Mouse (Mus musculus) hindbrain, embryonic 10.5 days (tissue): Measurements from ENCODE around the gene Atad3a. TPM values are rescaled to one million over a fixed set of nuclear protein-coding genes. Genes with fewer than 3 reads are reported as not detected.

Experiments used
- DNase-seq: peaks from one replicate; pipeline ENCODE4 v3.0.0-alpha.2; 2017; ENCODE audit warnings: low spot score
- H3K27ac ChIP-seq: fragments of 300-500 bp; sonication (generic); 2 replicates; pipeline ENCODE4 v1.5.1; 2016; ENCODE audit warnings: mild to moderate bottlenecking, moderate library complexity
- H3K27me3 ChIP-seq: fragments of 300-500 bp; sonication (generic); 2 replicates; pipeline ENCODE4 v1.6.1; 2016; ENCODE audit warnings: mild to moderate bottlenecking; ENCODE audit not compliant: poor library complexity, insufficient read depth, severe bottlenecking
- H3K36me3 ChIP-seq: fragments of 300-500 bp; sonication (generic); 2 replicates; pipeline ENCODE4 v1.6.1; 2016; ENCODE audit warnings: mild to moderate bottlenecking, moderate library complexity
- H3K4me1 ChIP-seq: fragments of 300-500 bp; sonication (generic); replicated peaks from 2 replicates; pipeline ENCODE4 v1.6.1; 2016; ENCODE audit warnings: mild to moderate bottlenecking
- H3K4me3 ChIP-seq: fragments of 300-500 bp; sonication (generic); 2 replicates; pipeline ENCODE4 v1.5.1; 2016; ENCODE audit warnings: mild to moderate bottlenecking, moderate library complexity
- H3K9me3 ChIP-seq: fragments of 300-500 bp; sonication (generic); 2 replicates; pipeline ENCODE4 v1.6.1; 2016; ENCODE audit warnings: mild to moderate bottlenecking, moderate library complexity
- WGBS: fragments of 180-500 bp; shearing (Covaris S2); methylation state at CpG from one replicate; pipeline ENCODE4 v1.1.7; 2016; 5-methylcytosine and 5-hydroxymethylcytosine counted together
- polyA plus RNA-seq: library from polyadenylated mRNA; unstranded; fragments of >200 nt; fragmentation: Nextera tagmentation; extraction: Ambion mirVana; gene quantifications from 2 replicates; pipeline ENCODE4 v1.2.1, GENCODE M21; 2016

Gene Atad3a
- polyA plus RNA-seq, 1 experiment from 2014 or later = 110 TPM

DNA sequence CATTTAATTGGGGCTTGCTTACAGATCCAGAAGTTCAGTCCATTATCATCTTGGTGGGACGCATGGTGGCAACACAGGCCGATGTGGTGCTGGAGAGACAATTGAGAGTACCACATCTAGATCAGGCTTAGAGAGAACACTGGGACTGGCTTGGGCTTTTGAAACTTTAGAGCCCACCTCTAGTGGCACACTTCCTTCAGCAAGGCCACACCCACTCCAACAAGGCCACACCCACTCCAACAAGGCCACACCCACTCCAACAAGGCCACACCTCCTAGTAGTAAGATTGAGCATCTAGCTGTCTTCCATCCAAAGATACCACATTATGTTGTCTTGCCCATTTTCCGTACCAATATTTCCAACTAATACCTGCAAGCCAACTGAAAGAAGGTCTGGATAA lies 68.5 kb downstream of the Atad3a start:
- Histone ChIP-seq H3K4me1 (peaks cover 23% of the 10 kb centered on the region), H3K36me3 (no peaks in the 10 kb centered on the region), H3K9me3 (no peaks in the 10 kb centered on the region), H3K4me3 (no peak overlapping the region), H3K27me3 (peaks cover 47% of the 10 kb centered on the region), H3K27ac (no peak overlapping the region)
- DNase-seq = no peak
- 96% methylated on average over 3 of the region's 3 CpGs for whole genome bisulfite sequencing

Other genes with a start within 250 kb of the Atad3a start
- 102 and 107 TPM in 2 replicates for gene Nadk, start 198.7 kb downstream of the Atad3a start, polyA plus RNA-seq
- gene Slc35e2, start 159.7 kb downstream of the Atad3a start, polyA plus RNA-seq = 12.0 and 13.4 TPM in 2 replicates
- 61.2 and 76.9 TPM in 2 replicates for gene Cdk11b, start 136.2 kb downstream of the Atad3a start, polyA plus RNA-seq
- gene Gm10563, start 115.7 kb downstream of the Atad3a start, polyA plus RNA-seq = not detected in 2 replicates
- gene Mmp23, start 107.7 kb downstream of the Atad3a start, polyA plus RNA-seq = 4.2 and 4.4 TPM in 2 replicates
- gene Mib2, start 91.9 kb downstream of the Atad3a start, polyA plus RNA-seq = 19.5 and 21.8 TPM in 2 replicates
- 0.72 and 1.8 TPM in 2 replicates for gene Fndc10, start 66.8 kb downstream of the Atad3a start, polyA plus RNA-seq
- gene Ssu72, start 56.3 kb downstream of the Atad3a start, polyA plus RNA-seq = 162 and 175 TPM in 2 replicates
- 0.85 and 1.6 TPM in 2 replicates for gene Tmem240, start 26.3 kb downstream of the Atad3a start, polyA plus RNA-seq
- 13.4 and 14.0 TPM in 2 replicates for gene Vwa1, start 13.6 kb upstream of the Atad3a start, polyA plus RNA-seq
- gene Tmem88b, start 24.8 kb upstream of the Atad3a start, polyA plus RNA-seq = 0.31 and 0.67 TPM in 2 replicates
- 0.18 TPM in 1 of 2 replicates, not detected in the other for gene Ankrd65, start 29.3 kb upstream of the Atad3a start, polyA plus RNA-seq
- gene Mrpl20, start 41.8 kb upstream of the Atad3a start, polyA plus RNA-seq = 252 and 253 TPM in 2 replicates
- gene Ccnl2, start 51.4 kb upstream of the Atad3a start, polyA plus RNA-seq = 167 and 178 TPM in 2 replicates
- 171 and 186 TPM in 2 replicates for gene Aurkaip1, start 70.2 kb upstream of the Atad3a start, polyA plus RNA-seq
- gene Mxra8, start 78.6 kb upstream of the Atad3a start, polyA plus RNA-seq = 56.1 and 56.7 TPM in 2 replicates
- 4.3 and 5.1 TPM in 2 replicates for gene Dvl1, start 86.3 kb upstream of the Atad3a start, polyA plus RNA-seq
- gene Tas1r3, start 102.3 kb upstream of the Atad3a start, polyA plus RNA-seq = 0.37 and 0.41 TPM in 2 replicates
- 22.0 and 24.8 TPM in 2 replicates for gene Cptp, start 108.3 kb upstream of the Atad3a start, polyA plus RNA-seq
- gene Ints11, start 108.5 kb upstream of the Atad3a start, polyA plus RNA-seq = 103 and 104 TPM in 2 replicates
- 49.4 and 52.8 TPM in 2 replicates for gene Pusl1, start 130.7 kb upstream of the Atad3a start, polyA plus RNA-seq
- 32.2 and 41.4 TPM in 2 replicates for gene Acap3, start 130.7 kb upstream of the Atad3a start, polyA plus RNA-seq
- gene Ube2j2, start 182.7 kb upstream of the Atad3a start, polyA plus RNA-seq = 146 and 157 TPM in 2 replicates
- gene C1qtnf12, start 201.2 kb upstream of the Atad3a start, polyA plus RNA-seq = 24.4 and 25.2 TPM in 2 replicates
- 13.8 and 17.2 TPM in 2 replicates for gene B3galt6, start 231.6 kb upstream of the Atad3a start, polyA plus RNA-seq
- gene Sdf4, start 231.8 kb upstream of the Atad3a start, polyA plus RNA-seq = 131 and 135 TPM in 2 replicates